Mouse (Mus musculus) limb, embryonic 10.5 days (tissue): ENCODE measurements at regions not wholly inside any gene's neighbourhood (a gene's known extent, or its start where the extent isn't known, plus 50 kb on each side); places are given as distances from the start of the nearest gene placed in this dataset.

Experiments
- DNase-seq: peaks from one replicate; pipeline ENCODE4 v3.0.0-alpha.2; 2017; ENCODE audit warnings: low spot score
- H3K27ac ChIP-seq: fragments of 300-500 bp; sonication (generic); 2 replicates; pipeline ENCODE4 v1.5.1; 2016; ENCODE audit warnings: mild to moderate bottlenecking
- H3K27me3 ChIP-seq: fragments of 300-500 bp; sonication (generic); 2 replicates; pipeline ENCODE4 v1.6.1; 2016; ENCODE audit warnings: low read depth, mild to moderate bottlenecking; ENCODE audit not compliant: poor library complexity, severe bottlenecking
- H3K36me3 ChIP-seq: fragments of 300-500 bp; sonication (generic); 2 replicates; pipeline ENCODE4 v1.6.1; 2016; ENCODE audit warnings: mild to moderate bottlenecking, moderate library complexity
- H3K4me1 ChIP-seq: fragments of 300-500 bp; sonication (generic); 2 replicates; pipeline ENCODE4 v1.6.1; 2016
- H3K4me3 ChIP-seq: fragments of 300-500 bp; sonication (generic); 2 replicates; pipeline ENCODE4 v1.5.1; 2016; ENCODE audit warnings: mild to moderate bottlenecking, moderate library complexity
- H3K9me3 ChIP-seq: fragments of 300-500 bp; sonication (generic); replicated peaks from 2 replicates; pipeline ENCODE4 v1.6.1; 2016; ENCODE audit warnings: mild to moderate bottlenecking
- WGBS: fragments of 180-500 bp; shearing (Covaris S2); methylation state at CpG from one replicate; pipeline ENCODE4 v1.1.7; 2016; 5-methylcytosine and 5-hydroxymethylcytosine counted together

DNA sequence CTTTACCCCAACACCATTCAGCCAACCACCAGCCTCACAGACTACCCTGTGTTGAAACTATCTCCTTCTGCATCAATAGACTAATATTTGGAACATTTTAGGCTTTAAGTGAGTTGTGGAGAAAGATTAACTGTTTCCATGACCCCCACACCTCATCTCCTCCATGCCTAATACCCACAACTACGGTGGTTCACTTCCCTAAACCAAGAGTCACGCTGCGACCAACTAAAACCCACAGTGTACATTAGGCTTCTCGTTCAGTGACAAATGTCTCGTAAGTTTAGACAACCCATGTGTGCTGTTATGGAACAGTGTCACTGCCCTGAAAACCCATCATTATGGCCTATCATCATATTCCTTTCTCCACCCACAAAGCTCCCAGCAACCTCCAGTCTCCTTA lies 381.3 kb upstream of the Runx1 start:
- Histone ChIP-seq H3K9me3 (no peaks in the 10 kb centered on the region), H3K36me3 (no peaks in the 10 kb centered on the region), H3K27ac (no peak overlapping the region), H3K4me1 (peaks cover 16% of the 10 kb centered on the region), H3K27me3 (no peaks in the 10 kb centered on the region; the same call in none of the 2 replicates), H3K4me3 (no peak overlapping the region)
- 94% methylated on average over 5 of the region's 5 CpGs for WGBS
- no peak for DNase-seq

DNA sequence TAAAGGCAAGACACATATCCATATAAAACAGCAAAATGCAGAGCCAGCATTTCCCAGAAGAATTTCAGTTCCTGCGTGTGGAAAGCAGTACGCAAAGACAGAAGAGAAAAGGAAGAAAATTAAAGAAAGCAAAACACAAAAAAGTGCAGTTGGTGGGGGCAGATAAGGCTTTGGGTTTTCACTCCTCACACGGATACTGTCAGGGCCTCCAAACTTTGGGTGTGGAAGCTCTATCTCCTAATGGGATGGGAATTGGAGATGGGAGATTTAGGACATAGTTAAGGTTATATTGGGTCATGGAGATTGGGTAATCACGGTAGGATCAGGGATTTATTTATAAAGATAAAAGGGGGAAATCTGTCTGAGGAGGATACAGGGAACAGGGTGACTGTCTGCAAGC lies 380.4 kb upstream of the Runx1 start:
- H3K9me3 ChIP-seq: no peaks in the 10 kb centered on the region
- H3K27me3 ChIP-seq: no peaks in the 10 kb centered on the region; the same call in 1 of the 2 replicates
- DNase-seq: no peak
- no peak overlapping the region for H3K27ac ChIP-seq
- 90% methylated on average over 4 of the region's 4 CpGs for WGBS
- peaks cover 9% of the 10 kb centered on the region for H3K4me1 ChIP-seq
- H3K36me3 ChIP-seq: no peaks in the 10 kb centered on the region
- no peak overlapping the region for H3K4me3 ChIP-seq

- no peaks in the 10 kb centered on the region for H3K36me3 ChIP-seq
- no peak for DNase-seq
- WGBS: 77% methylated on average over 4 of the region's 4 CpGs
- no peaks in the 10 kb centered on the region for H3K9me3 ChIP-seq
- no peak overlapping the region for H3K27ac ChIP-seq
- peaks cover 3% of the 10 kb centered on the region; the same call in 1 of the 2 replicates for H3K4me1 ChIP-seq
- H3K4me3 ChIP-seq: no peak overlapping the region
- H3K27me3 ChIP-seq: no peaks in the 10 kb centered on the region; the same call in 1 of the 2 replicates
Observed at GRCm38 (mm10) chr16:93204601-93205000, 378.7 kb upstream of the Runx1 start.

GRCm38 (mm10) chr16:93202591-93202990 lies 376.6 kb upstream of the Runx1 start:
- no peaks in the 10 kb centered on the region for H3K36me3 ChIP-seq
- DNase-seq: no peak
- no peaks in the 10 kb centered on the region for H3K9me3 ChIP-seq
- H3K27ac ChIP-seq: no peak overlapping the region
- no peak overlapping the region for H3K4me3 ChIP-seq
- H3K27me3 ChIP-seq: no peaks in the 10 kb centered on the region
- H3K4me1 ChIP-seq: peaks cover 3% of the 10 kb centered on the region; the same call in 1 of the 2 replicates

DNA sequence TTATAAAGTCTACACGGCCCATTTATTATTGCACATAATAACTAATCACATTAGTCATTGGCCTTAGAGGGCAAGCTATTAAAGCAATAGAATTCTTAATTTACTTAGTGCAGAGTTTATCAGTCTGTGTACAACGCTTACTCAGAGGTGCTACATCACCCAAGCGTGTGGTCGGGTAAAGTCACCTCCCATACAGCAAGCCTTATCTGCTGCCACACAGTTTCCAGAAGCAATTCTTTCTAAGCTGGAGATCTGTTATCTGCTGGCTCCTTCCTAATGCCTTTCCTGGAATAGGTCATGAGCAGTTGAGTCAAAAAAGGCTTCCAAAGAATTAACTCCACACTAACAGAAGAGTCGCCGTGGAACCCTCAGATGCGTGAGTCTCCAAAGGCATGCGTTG lies 371.4 kb upstream of the Runx1 start:
- Histone ChIP-seq H3K4me1 (no peaks in the 10 kb centered on the region; the same call in 1 of the 2 replicates), H3K36me3 (no peaks in the 10 kb centered on the region), H3K4me3 (no peak overlapping the region), H3K27me3 (no peaks in the 10 kb centered on the region), H3K27ac (no peak overlapping the region), H3K9me3 (no peaks in the 10 kb centered on the region)
- no peak for DNase-seq
- 88% methylated on average over 8 of the region's 8 CpGs for WGBS

DNA sequence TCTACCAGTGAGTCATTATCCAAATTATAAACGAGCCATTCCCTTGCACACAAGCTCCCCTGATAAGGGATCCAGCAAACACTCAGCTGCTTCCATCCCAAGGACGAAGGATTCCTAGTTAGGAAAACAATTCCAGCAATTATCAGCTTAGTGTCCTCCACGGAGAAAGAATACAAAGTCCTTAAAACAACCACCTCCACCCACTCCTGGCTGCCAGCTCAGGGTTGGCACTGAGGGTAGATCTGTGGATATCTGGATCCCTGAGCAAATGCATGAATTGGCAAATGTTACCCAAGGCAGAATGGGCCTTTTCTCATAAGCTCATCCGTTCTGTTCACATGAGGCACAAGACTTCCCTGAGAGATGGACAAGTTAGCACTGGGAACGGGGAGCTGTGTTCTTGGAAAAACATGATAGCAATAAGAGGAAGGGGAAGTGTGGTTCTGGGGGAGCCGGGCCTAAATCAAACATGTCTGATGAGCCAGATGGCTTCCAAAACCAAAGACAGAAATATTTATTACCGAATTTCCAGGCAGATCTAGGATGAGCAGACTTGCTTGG lies 368.1 kb upstream of the Runx1 start:
- no peaks in the 10 kb centered on the region for H3K36me3 ChIP-seq

DNA sequence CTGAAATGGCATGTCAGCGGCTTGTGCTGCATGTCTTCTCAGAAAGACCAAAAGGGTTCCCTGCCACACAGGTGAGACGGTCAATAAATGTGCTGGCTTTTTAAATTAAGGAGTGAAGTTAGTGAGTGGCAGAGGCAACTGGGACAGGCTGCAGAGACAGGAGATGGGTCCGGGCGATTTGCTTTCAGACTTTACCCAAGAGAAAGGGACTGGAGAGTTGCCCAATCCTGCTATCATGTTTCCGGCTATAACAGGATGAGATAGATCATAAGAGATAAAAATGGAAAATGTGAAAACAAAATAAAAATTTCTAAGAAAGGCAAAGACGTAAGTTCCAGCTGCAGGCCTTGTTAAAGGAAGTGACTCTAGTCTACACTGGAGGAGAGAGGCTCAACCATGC lies 367.3 kb upstream of the Runx1 start:
- Histone ChIP-seq H3K4me3 (no peak overlapping the region), H3K27ac (no peak overlapping the region), H3K4me1 (no peaks in the 10 kb centered on the region), H3K9me3 (no peaks in the 10 kb centered on the region), H3K27me3 (0 out of 2 replicates have a peak, but pooled peaks cover 4% of the 10 kb centered on the region), H3K36me3 (no peaks in the 10 kb centered on the region)
- no peak for DNase-seq
- 90% methylated on average over 6 of the region's 6 CpGs for WGBS

More for the DNA sequence above, 368.1 kb upstream of the Runx1 start:
- no peak overlapping the region for H3K27ac ChIP-seq
- no peak overlapping the region for H3K4me3 ChIP-seq
- WGBS: 78% methylated on average over 7 of the region's 7 CpGs
- H3K4me1 ChIP-seq: no peaks in the 10 kb centered on the region
- no peak for DNase-seq
- 0 out of 2 replicates have a peak, but pooled peaks cover 4% of the 10 kb centered on the region for H3K27me3 ChIP-seq
- no peaks in the 10 kb centered on the region for H3K9me3 ChIP-seq

- no peak overlapping the region for H3K27ac ChIP-seq
- WGBS: 85% methylated on average over 9 of the region's 9 CpGs
- no peaks in the 10 kb centered on the region for H3K4me1 ChIP-seq
Observed at GRCm38 (mm10) chr16:93192651-93193173, 366.8 kb upstream of the Runx1 start.

DNA sequence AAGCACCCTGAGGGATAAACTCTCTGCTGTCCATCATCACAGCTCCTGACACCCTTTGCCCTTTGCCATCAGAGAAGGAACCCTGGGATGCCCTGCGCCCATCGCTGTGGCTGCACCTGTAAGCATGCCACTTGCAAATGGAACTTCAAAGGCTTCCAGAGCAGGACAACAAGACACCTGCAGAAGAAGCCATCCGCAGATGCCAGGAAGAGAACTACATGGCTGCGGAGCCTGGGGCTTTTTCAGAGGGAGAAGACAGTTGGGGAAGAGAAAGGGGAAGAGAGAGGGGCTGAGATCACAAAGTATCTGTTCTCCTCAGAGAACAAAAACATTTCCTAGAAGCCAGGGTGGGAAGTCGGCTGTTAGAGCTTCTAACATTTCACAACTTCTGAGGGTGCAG lies 365.2 kb upstream of the Runx1 start:
- 0 out of 2 replicates have a peak, but pooled peaks cover 4% of the 10 kb centered on the region for H3K27me3 ChIP-seq
- H3K4me1 ChIP-seq: no peaks in the 10 kb centered on the region
- H3K27ac ChIP-seq: no peak overlapping the region
- DNase-seq: no peak
- WGBS: 83% methylated on average over 5 of the region's 5 CpGs
- no peaks in the 10 kb centered on the region for H3K9me3 ChIP-seq
- no peaks in the 10 kb centered on the region for H3K36me3 ChIP-seq
- no peak overlapping the region for H3K4me3 ChIP-seq

More at GRCm38 (mm10) chr16:93192651-93193173, 366.8 kb upstream of the Runx1 start:
- no peak overlapping the region for H3K4me3 ChIP-seq
- H3K27me3 ChIP-seq: 0 out of 2 replicates have a peak, but pooled peaks cover 4% of the 10 kb centered on the region
- H3K36me3 ChIP-seq: no peaks in the 10 kb centered on the region
- no peak for DNase-seq
- H3K9me3 ChIP-seq: no peaks in the 10 kb centered on the region

- Histone ChIP-seq H3K4me3 (no peak overlapping the region), H3K9me3 (no peaks in the 10 kb centered on the region), H3K4me1 (no peaks in the 10 kb centered on the region), H3K36me3 (no peaks in the 10 kb centered on the region), H3K27ac (no peak overlapping the region), H3K27me3 (0 out of 2 replicates have a peak, but pooled peaks cover 4% of the 10 kb centered on the region)
- no peak for DNase-seq
- WGBS: 80% methylated on average over 3 of the region's 3 CpGs
Observed at GRCm38 (mm10) chr16:93190301-93190700, 364.4 kb upstream of the Runx1 start.

DNA sequence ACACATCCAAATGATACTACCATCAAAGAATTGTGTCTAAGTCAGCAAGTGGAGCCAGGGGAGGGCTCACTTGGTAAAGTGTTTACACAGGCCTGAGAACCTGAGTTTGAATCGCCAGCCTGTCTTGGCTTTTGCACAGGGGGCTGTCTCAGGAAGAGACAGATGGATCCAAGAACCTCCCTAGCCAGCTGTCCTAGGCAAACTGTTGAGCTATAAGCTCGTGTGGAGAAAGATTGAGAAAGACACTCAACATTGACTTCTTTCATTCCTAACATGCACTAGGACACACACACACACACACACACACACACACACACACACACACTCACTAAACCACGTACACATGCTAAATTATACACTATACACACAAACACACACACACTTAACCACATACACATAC lies 363.9 kb upstream of the Runx1 start:
- WGBS: 74% methylated on average over 3 of the region's 3 CpGs
- no peak overlapping the region for H3K27ac ChIP-seq
- H3K4me3 ChIP-seq: no peak overlapping the region
- DNase-seq: no peak
- H3K36me3 ChIP-seq: no peaks in the 10 kb centered on the region
- H3K9me3 ChIP-seq: no peaks in the 10 kb centered on the region
- H3K4me1 ChIP-seq: no peaks in the 10 kb centered on the region
- 0 out of 2 replicates have a peak, but pooled peaks cover 4% of the 10 kb centered on the region for H3K27me3 ChIP-seq

DNA sequence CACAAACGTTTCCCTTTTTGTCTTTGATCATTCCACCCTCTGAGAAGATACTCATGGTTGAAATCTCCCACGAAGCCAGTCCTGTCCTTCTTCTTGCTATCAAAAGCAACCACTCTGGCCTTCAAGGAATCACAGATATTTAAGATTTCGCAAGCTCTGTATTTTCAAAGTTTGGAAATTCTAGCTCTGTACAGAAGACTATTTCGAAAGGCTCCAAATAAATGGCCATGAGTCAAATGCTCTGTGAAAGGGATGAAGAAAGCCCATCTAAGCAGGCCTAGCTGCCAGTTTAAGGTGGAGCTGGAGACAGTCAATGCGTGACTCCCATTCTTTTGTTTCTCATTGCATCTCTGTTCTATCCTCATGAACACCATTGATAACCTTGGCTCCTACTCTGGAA lies 363.5 kb upstream of the Runx1 start:
- H3K9me3 ChIP-seq: no peaks in the 10 kb centered on the region
- H3K4me1 ChIP-seq: no peaks in the 10 kb centered on the region
- no peak overlapping the region for H3K27ac ChIP-seq
- DNase-seq: no peak
- 0 out of 2 replicates have a peak, but pooled peaks cover 4% of the 10 kb centered on the region for H3K27me3 ChIP-seq
- no peaks in the 10 kb centered on the region for H3K36me3 ChIP-seq
- WGBS: 85% methylated on average over 5 of the region's 5 CpGs
- no peak overlapping the region for H3K4me3 ChIP-seq

- no peak overlapping the region for H3K27ac ChIP-seq
- DNase-seq: no peak
- H3K9me3 ChIP-seq: no peaks in the 10 kb centered on the region
- no peaks in the 10 kb centered on the region for H3K36me3 ChIP-seq
- 91% methylated on average over 4 of the region's 4 CpGs for WGBS
- H3K4me1 ChIP-seq: no peaks in the 10 kb centered on the region
- H3K27me3 ChIP-seq: 0 out of 2 replicates have a peak, but pooled peaks cover 4% of the 10 kb centered on the region
- H3K4me3 ChIP-seq: no peak overlapping the region
Observed at GRCm38 (mm10) chr16:93186554-93186953, 360.6 kb upstream of the Runx1 start.
